Mouse (Mus musculus): ENCODE results near the gene Mrpl50. TPM values are rescaled to one million over a fixed set of nuclear protein-coding genes. Genes with fewer than 3 reads are reported as not detected.

Gene Mrpl50
- polyA plus RNA-seq, 1 experiment from 2014 or later, result 81.0 TPM

Other genes starting within 250 kb of the Mrpl50 start
- not detected in 2 replicates for gene Acnat2, start 112.9 kb downstream of the Mrpl50 start, polyA plus RNA-seq (2014; fragmentation: Nextera tagmentation; extraction: Ambion mirVana)
- not detected in 2 replicates for gene Acnat1, start 47.2 kb downstream of the Mrpl50 start, polyA plus RNA-seq (2014; fragmentation: Nextera tagmentation; extraction: Ambion mirVana)
- not detected in 2 replicates for gene Baat, start 14.5 kb downstream of the Mrpl50 start, polyA plus RNA-seq (2014; fragmentation: Nextera tagmentation; extraction: Ambion mirVana)
- 14.4 and 18.3 TPM in 2 replicates for gene Zfp189, start 83 bp upstream of the Mrpl50 start, polyA plus RNA-seq (2014; fragmentation: Nextera tagmentation; extraction: Ambion mirVana)
- gene Aldob, start 28.5 kb upstream of the Mrpl50 start, polyA plus RNA-seq (2014; fragmentation: Nextera tagmentation; extraction: Ambion mirVana), result 0.15 and 0.27 TPM in 2 replicates
- gene Tmem246, start 76.8 kb upstream of the Mrpl50 start, polyA plus RNA-seq (2014; fragmentation: Nextera tagmentation; extraction: Ambion mirVana), result 53.6 and 61.1 TPM in 2 replicates
- gene Rnf20, start 110.9 kb upstream of the Mrpl50 start, polyA plus RNA-seq (2014; fragmentation: Nextera tagmentation; extraction: Ambion mirVana), result 63.0 and 71.9 TPM in 2 replicates
- gene Ppp3r2, start 160.9 kb upstream of the Mrpl50 start, polyA plus RNA-seq (2014; fragmentation: Nextera tagmentation; extraction: Ambion mirVana), result 0.09 and 0.16 TPM in 2 replicates